Mouse (Mus musculus) limb, embryonic 13.5 days (tissue): ENCODE data around the gene Ypel1. TPM values are rescaled to one million over a fixed set of nuclear protein-coding genes. Genes with fewer than 3 reads are reported as not detected.
A peak's percentile ranks its signal among the peaks of the same experiment; 100 is the strongest.

ENCODE experiments used
- ATAC-seq: fragments of 200-750 bp; cut with Nextera tagmentation; 2 replicates; pipeline ENCODE4 v1.8.0; 2017; ENCODE audit warnings: low read depth, moderate number of reproducible peaks, moderate TSS enrichment; ENCODE audit not compliant: low FRiP score
- H3K27ac ChIP-seq: fragments of 300-500 bp; sonication (generic); 2 replicates; pipeline ENCODE4 v1.5.1; 2015; ENCODE audit warnings: inconsistent platforms, mild to moderate bottlenecking, moderate library complexity
- H3K27me3 ChIP-seq: fragments of 300-500 bp; sonication (generic); 2 replicates; pipeline ENCODE4 v1.6.1; 2015; ENCODE audit warnings: mild to moderate bottlenecking, inconsistent platforms
- H3K36me3 ChIP-seq: fragments of 300-500 bp; sonication (generic); 2 replicates; pipeline ENCODE4 v1.6.1; 2015; ENCODE audit warnings: inconsistent platforms, mild to moderate bottlenecking, moderate library complexity
- H3K4me1 ChIP-seq: fragments of 300-500 bp; sonication (generic); 2 replicates; pipeline ENCODE4 v1.6.1; 2015; ENCODE audit warnings: inconsistent platforms
- H3K4me2 ChIP-seq: fragments of 300-500 bp; sonication (generic); replicated peaks from 2 replicates; pipeline ENCODE4 v1.6.1; 2015; ENCODE audit warnings: inconsistent platforms, mild to moderate bottlenecking, moderate library complexity
- H3K4me3 ChIP-seq: fragments of 300-500 bp; sonication (generic); 2 replicates; pipeline ENCODE4 v1.5.1; 2015; ENCODE audit warnings: moderate library complexity, mild to moderate bottlenecking, inconsistent platforms
- H3K9ac ChIP-seq: fragments of 300-500 bp; sonication (generic); 2 replicates; pipeline ENCODE4 v1.6.1; 2015; ENCODE audit warnings: mild to moderate bottlenecking, inconsistent platforms
- H3K9me3 ChIP-seq: fragments of 300-500 bp; sonication (generic); 2 replicates; pipeline ENCODE4 v1.6.1; 2016; ENCODE audit warnings: inconsistent platforms
- WGBS: fragments of 180-500 bp; shearing (Covaris S2); methylation state at CpG from one replicate; pipeline ENCODE4 v1.1.7; 2015; 5-methylcytosine and 5-hydroxymethylcytosine counted together
- microRNA counts: library from miRNA; unstranded; fragments of <30 nt; microRNA quantifications from one replicate; lab custom pipeline; 2016
- microRNA-seq: library from miRNA; unstranded; fragments of <30 nt; microRNA quantifications from one replicate; pipeline ENCODE4, GENCODE M21; 2016
- polyA plus RNA-seq: library from polyadenylated mRNA; unstranded; fragments of >200 nt; fragmentation: Nextera tagmentation; extraction: Ambion mirVana; gene quantifications from 2 replicates; pipeline ENCODE4 v1.2.1, GENCODE M21; 2015

The Ypel1 gene
- polyA plus RNA-seq, 1 experiment from 2014 or later: 57.3 TPM

- Histone ChIP-seq H3K4me3 (peak within 1 kb of the TSS; percentile 81), H3K27me3 (no peaks in the 10 kb centered on the region), H3K4me2 (peak within 1 kb of the TSS; percentile 98), H3K9ac (peak within 1 kb of the TSS; percentile 73), H3K9me3 (no peaks in the 10 kb centered on the region), H3K4me1 (peaks cover 18% of the 10 kb centered on the region), H3K27ac (peak within 1 kb of the TSS; percentile 73; the same call in 1 of the 2 replicates), H3K36me3 (no peaks in the 10 kb centered on the region)
- under 1% methylated on average over 47 of the region's 47 CpGs for whole genome bisulfite sequencing
- peak; percentile 99 for ATAC-seq
Measured at GRCm38 (mm10) chr16:17132089-17132905, 62.8 kb downstream of the Ypel1 start, which contains the start of gene Sdf2l1. TSS of gene Sdf2l1 (minus strand) at chr16:17132383.

GRCm38 (mm10) chr16:17132906-17133200 is 63.4 kb downstream of the Ypel1 start:
- 32% methylated on average over 7 of the region's 7 CpGs for WGBS
- Histone ChIP-seq H3K9ac (peak overlapping the region; percentile 50; the same call in 1 of the 2 replicates), H3K4me2 (peak overlapping the region; percentile 98), H3K36me3 (no peaks in the 10 kb centered on the region), H3K4me3 (peak overlapping the region; percentile 81), H3K4me1 (peaks cover 18% of the 10 kb centered on the region), H3K27ac (no peak overlapping the region), H3K9me3 (no peaks in the 10 kb centered on the region), H3K27me3 (no peaks in the 10 kb centered on the region)
- no peak for ATAC-seq

MicroRNAs within 50 kb of the gene (microRNA counts, 519-probe panel; counts per million panel counts)
- 4,515 counts per million, percentile 87 among the panel's probes with 10 or more counts for microRNA mmu-miR-130b (lab: Ali Mortazavi, UCI)
- 3,328 counts per million, percentile 58 among the panel's probes with 10 or more counts for microRNA mmu-miR-301b (lab: Ali Mortazavi, UCI)

Small RNAs within 50 kb of the gene (microRNA-seq; reads per million reads assigned to microRNA genes)
- gene Mir130b (7,230 reads per million, percentile 93 among the genes with 10 or more reads in this experiment), gene Mir301b (96.6 reads per million, percentile 53 among the genes with 10 or more reads in this experiment)

Other genes starting within 250 kb of the Ypel1 start
- 0.11 and 0.13 TPM in 2 replicates for gene Spag6l, start 240.2 kb upstream of the Ypel1 start, polyA plus RNA-seq
- gene Igll1, start 205.7 kb upstream of the Ypel1 start, polyA plus RNA-seq: 0.23 TPM in 1 of 2 replicates, not detected in the other
- 67.4 and 85.0 TPM in 2 replicates for gene Top3b, start 199.0 kb upstream of the Ypel1 start, polyA plus RNA-seq
- 2.2 and 2.9 TPM in 2 replicates for gene Vpreb1, start 198.9 kb upstream of the Ypel1 start, polyA plus RNA-seq
- gene Ppm1f, start 173.2 kb upstream of the Ypel1 start, polyA plus RNA-seq: 33.6 and 37.5 TPM in 2 replicates
- 145 and 155 TPM in 2 replicates for gene Mapk1, start 86.3 kb upstream of the Ypel1 start, polyA plus RNA-seq
- gene Ppil2, start 41.6 kb downstream of the Ypel1 start, polyA plus RNA-seq: 150 and 158 TPM in 2 replicates
- 70.7 and 78.6 TPM in 2 replicates for gene 2610318N02Rik, start 55.5 kb downstream of the Ypel1 start, polyA plus RNA-seq
- 47.7 and 58.0 TPM in 2 replicates for gene Sdf2l1, start 62.7 kb downstream of the Ypel1 start, polyA plus RNA-seq
- 7.2 and 7.6 TPM in 2 replicates for gene Ydjc, start 74.9 kb downstream of the Ypel1 start, polyA plus RNA-seq
- gene Ccdc116, start 77.5 kb downstream of the Ypel1 start, polyA plus RNA-seq: 0.51 and 0.59 TPM in 2 replicates
- gene Ube2l3, start 133.0 kb downstream of the Ypel1 start, polyA plus RNA-seq: 356 and 360 TPM in 2 replicates
- gene Rimbp3, start 138.9 kb downstream of the Ypel1 start, polyA plus RNA-seq: 0.28 and 0.38 TPM in 2 replicates
- 9.1 and 9.3 TPM in 2 replicates for gene Hic2, start 163.9 kb downstream of the Ypel1 start, polyA plus RNA-seq
- 12.6 and 14.3 TPM in 2 replicates for gene Tmem191c, start 206.4 kb downstream of the Ypel1 start, polyA plus RNA-seq